Mouse (Mus musculus) megakaryocyte-erythroid progenitor cell, adult 5-6 weeks (primary cell): ENCODE data around the gene Efcab12. TPM values are rescaled to one million over a fixed set of nuclear protein-coding genes. Genes with fewer than 3 reads are reported as not detected.

Experiments used
- ATAC-seq: replicated peaks from 2 replicates; pipeline ENCODE4 v1.8.0; 2016; ENCODE audit warnings: mild to moderate bottlenecking, inconsistent platforms; ENCODE audit not compliant: severe bottlenecking, poor library complexity, low FRiP score, low TSS enrichment
- total RNA-seq, 2 experiments: library from RNA; stranded (forward) in 1 of 2; stranded (reverse) in 1 of 2; fragments of 200-1000, 215-1000 nt in 1 of 2; fragments of >200 nt in 1 of 2; fragmentation: Nextera tagmentation in 1 of 2; gene quantifications; 2 replicates each; pipeline ENCODE4 v1.2.3; 2014 to 2017

Gene Efcab12
- total RNA-seq, 2 experiments from 2014 or later: 0.05 TPM; not detected in 1

- ATAC-seq: peak; percentile 80
Observed at GRCm38 (mm10) chr6:115803541-115804382, 34.5 kb downstream of the Efcab12 start.

- no peak for ATAC-seq
Observed at GRCm38 (mm10) chr6:115801811-115802210, 36.4 kb downstream of the Efcab12 start.

- ATAC-seq: peak; percentile 49
Observed at GRCm38 (mm10) chr6:115792691-115793215, 45.5 kb downstream of the Efcab12 start.

GRCm38 (mm10) chr6:115791842-115792686, 46.1 kb downstream of the Efcab12 start:
- ATAC-seq: peak; percentile 78

GRCm38 (mm10) chr6:115791016-115791415, 47.2 kb downstream of the Efcab12 start:
- no peak for ATAC-seq

GRCm38 (mm10) chr6:115782781-115783180, 55.4 kb downstream of the Efcab12 start:
- ATAC-seq: no peak

- peak; percentile 50 for ATAC-seq
Observed at GRCm38 (mm10) chr6:115776363-115776762, 61.8 kb downstream of the Efcab12 start.

GRCm38 (mm10) chr6:115775838-115776237, 62.4 kb downstream of the Efcab12 start:
- ATAC-seq: no peak

- no peak for ATAC-seq
Observed at GRCm38 (mm10) chr6:115774501-115774921, 63.7 kb downstream of the Efcab12 start, which contains the start of gene Cand2. Cand2 (plus strand) TSS chr6:115774538.

GRCm38 (mm10) chr6:115773966-115774413, 64.2 kb downstream of the Efcab12 start:
- no peak for ATAC-seq

GRCm38 (mm10) chr6:115772604-115773003, 65.6 kb downstream of the Efcab12 start:
- ATAC-seq: no peak

GRCm38 (mm10) chr6:115772201-115772600, 66.0 kb downstream of the Efcab12 start:
- ATAC-seq: no peak

- ATAC-seq: no peak
Observed at GRCm38 (mm10) chr6:115770852-115771251, 67.4 kb downstream of the Efcab12 start.

GRCm38 (mm10) chr6:115770059-115770670, 68.0 kb downstream of the Efcab12 start:
- no peak for ATAC-seq

GRCm38 (mm10) chr6:115768207-115768606, 70.0 kb downstream of the Efcab12 start:
- ATAC-seq: peak; percentile 85

GRCm38 (mm10) chr6:115767357-115767756, 70.9 kb downstream of the Efcab12 start:
- no peak for ATAC-seq

GRCm38 (mm10) chr6:115764179-115764578, 74.0 kb downstream of the Efcab12 start:
- no peak; the same call in 1 of the 2 replicates for ATAC-seq

- ATAC-seq: peak; percentile 18
Observed at GRCm38 (mm10) chr6:115761995-115762756, 76.0 kb downstream of the Efcab12 start, which contains the start of gene Tmem40. Tmem40 (minus strand) TSS chr6:115762410.

GRCm38 (mm10) chr6:115760982-115761381, 77.2 kb downstream of the Efcab12 start:
- ATAC-seq: no peak
